Mouse (Mus musculus): ENCODE measurements at regions not wholly inside any gene's neighbourhood (a gene's known extent, or its start where the extent isn't known, plus 50 kb on each side); places are given as distances from the start of the nearest gene placed in this dataset.

- peak; percentile 4 to 46 for DNase-seq (ENCODE audit: low spot score in 2 of 2)
These were observed 78.2 kb upstream of the Cldn34d start for GRCm38 (mm10) chrX:76680890-76681289.

Measured in layer of hippocampus, postnatal 14 days (tissue).